Mouse (Mus musculus): ENCODE data around the gene Hsd17b14. TPM values are rescaled to one million over a fixed set of nuclear protein-coding genes. Genes with fewer than 3 reads are reported as not detected.

Hsd17b14 gene
- polyA plus RNA-seq, 1 experiment from 2014 or later: 1.1 TPM

DNA sequence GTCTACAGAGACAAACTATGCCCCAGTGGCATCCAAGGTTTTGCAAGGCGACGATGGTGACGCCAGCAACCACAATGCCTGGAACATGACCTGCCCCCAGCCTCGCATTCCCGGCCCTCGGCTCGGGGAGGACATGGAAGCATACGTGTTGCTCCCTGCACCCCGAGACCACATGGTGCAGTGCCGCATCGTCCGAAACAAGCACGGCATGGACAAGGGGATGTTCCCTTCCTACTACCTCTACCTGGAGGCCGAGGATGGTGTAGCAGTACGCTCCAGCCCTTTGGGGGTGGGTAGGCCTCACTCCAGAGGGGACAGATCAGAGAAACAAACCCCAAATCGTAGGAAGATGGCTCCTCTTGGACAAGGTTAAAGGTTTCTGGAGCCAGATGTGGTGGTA, 36.1 kb upstream of the Hsd17b14 start:
- 92% methylated on average over 16 of the region's 16 CpGs for whole genome bisulfite sequencing
- H3K4me1 ChIP-seq (ENCODE audit: control insufficient read depth, insufficient read depth, low read length): no peaks in the 10 kb centered on the region
- no peaks in the 10 kb centered on the region for H3K9me3 ChIP-seq (ENCODE audit: control insufficient read depth, low read length)
- DNase-seq (ENCODE audit: low spot score): no peak
- H3K27ac ChIP-seq (ENCODE audit: low read depth, low read length): no peak overlapping the region
- H3K27me3 ChIP-seq (ENCODE audit: control insufficient read depth, insufficient read depth, low read length): no peaks in the 10 kb centered on the region
- peaks cover 2% of the 10 kb centered on the region; the same call in 1 of the 2 replicates for H3K36me3 ChIP-seq (ENCODE audit: control insufficient read depth, insufficient read depth, low read length)
- H3K4me2 ChIP-seq (ENCODE audit: low read depth): no peak overlapping the region
- no peak overlapping the region for H3K9ac ChIP-seq (ENCODE audit: low read length)
- ATAC-seq (ENCODE audit: insufficient read depth, low FRiP score, low TSS enrichment): no peak
- no peak overlapping the region for H3K4me3 ChIP-seq (ENCODE audit: low read depth, low read length)

DNA sequence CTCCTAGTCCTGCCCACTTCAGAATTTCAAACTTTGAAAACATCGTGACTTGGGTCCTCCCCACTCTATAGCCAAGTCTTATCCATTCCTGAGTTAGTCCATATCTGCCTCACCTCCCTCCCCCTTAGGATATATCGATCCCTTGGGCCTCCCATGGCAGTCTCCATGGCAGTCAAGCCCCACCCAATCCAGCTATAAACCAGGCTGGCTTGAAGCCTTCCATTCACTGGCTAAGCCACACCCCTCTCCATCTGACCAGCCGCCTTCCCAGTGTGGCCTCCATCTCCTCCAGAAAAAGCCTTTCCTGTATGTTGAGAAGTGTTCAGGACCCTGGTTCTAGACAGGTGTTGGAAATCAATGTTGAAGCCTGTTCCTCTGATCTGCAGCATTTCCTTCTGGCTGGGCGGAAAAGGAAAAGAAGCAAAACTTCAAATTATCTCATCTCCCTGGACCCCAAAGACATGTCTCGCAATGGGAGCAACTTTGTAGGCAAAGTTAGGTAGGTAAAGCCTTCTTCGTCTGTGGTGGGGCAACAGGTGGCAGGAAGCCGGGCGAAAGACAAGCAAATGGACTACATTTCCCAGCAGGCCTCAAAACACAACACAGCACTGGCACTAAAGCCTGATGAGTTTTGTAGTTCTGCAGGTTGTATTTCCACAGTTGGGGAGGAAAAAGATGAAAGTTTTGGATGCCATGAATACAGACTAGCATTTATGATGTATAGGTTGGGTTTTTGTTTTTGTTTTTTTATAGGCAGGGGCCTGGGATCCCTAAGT, 35.2 kb upstream of the Hsd17b14 start:
- Histone ChIP-seq H3K4me3 (ENCODE audit: low read depth, low read length) (no peak overlapping the region), H3K9ac (ENCODE audit: low read length) (no peak overlapping the region), H3K27ac (ENCODE audit: low read depth, low read length) (no peak overlapping the region), H3K9me3 (ENCODE audit: control insufficient read depth, low read length) (no peaks in the 10 kb centered on the region), H3K4me2 (ENCODE audit: low read depth) (no peak overlapping the region), H3K36me3 (ENCODE audit: control insufficient read depth, insufficient read depth, low read length) (peaks cover 2% of the 10 kb centered on the region), H3K27me3 (ENCODE audit: control insufficient read depth, insufficient read depth, low read length) (no peaks in the 10 kb centered on the region), H3K4me1 (ENCODE audit: control insufficient read depth, insufficient read depth, low read length) (no peaks in the 10 kb centered on the region)
- DNase-seq (ENCODE audit: low spot score) (no peak), ATAC-seq (ENCODE audit: insufficient read depth, low FRiP score, low TSS enrichment) (no peak)
- WGBS: 77% methylated on average over 8 of the region's 8 CpGs

DNA sequence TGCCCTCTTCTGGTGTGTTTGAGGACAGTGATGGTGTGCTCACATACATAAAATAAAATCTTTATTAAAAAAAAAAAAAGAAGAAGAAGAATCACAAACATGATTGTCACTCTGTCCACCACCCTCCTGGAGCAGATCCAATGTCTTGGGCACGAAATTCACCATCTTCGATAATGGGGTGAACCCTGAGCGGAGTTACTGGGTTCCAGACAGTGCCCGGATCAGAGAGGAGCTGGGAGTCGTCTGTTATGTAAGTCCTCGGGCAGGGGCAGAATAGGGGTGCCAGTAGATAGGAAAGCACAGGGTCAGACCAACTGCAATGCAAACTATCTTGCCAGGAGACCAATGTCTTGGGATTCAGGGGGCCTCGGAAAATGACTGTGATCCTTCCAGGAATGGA, 34.1 kb upstream of the Hsd17b14 start:
- no peak overlapping the region for H3K4me2 ChIP-seq (ENCODE audit: low read depth)
- no peaks in the 10 kb centered on the region for H3K27me3 ChIP-seq (ENCODE audit: control insufficient read depth, insufficient read depth, low read length)
- H3K9me3 ChIP-seq (ENCODE audit: control insufficient read depth, low read length): no peaks in the 10 kb centered on the region
- no peak overlapping the region for H3K9ac ChIP-seq (ENCODE audit: low read length)
- no peak overlapping the region for H3K27ac ChIP-seq (ENCODE audit: low read depth, low read length)
- peaks cover 7% of the 10 kb centered on the region for H3K4me1 ChIP-seq (ENCODE audit: control insufficient read depth, insufficient read depth, low read length)
- DNase-seq (ENCODE audit: low spot score) (no peak), ATAC-seq (ENCODE audit: insufficient read depth, low FRiP score, low TSS enrichment) (no peak)
- H3K36me3 ChIP-seq (ENCODE audit: control insufficient read depth, insufficient read depth, low read length): peaks cover 2% of the 10 kb centered on the region
- no peak overlapping the region for H3K4me3 ChIP-seq (ENCODE audit: low read depth, low read length)
- WGBS: 93% methylated on average over 7 of the region's 7 CpGs

DNA sequence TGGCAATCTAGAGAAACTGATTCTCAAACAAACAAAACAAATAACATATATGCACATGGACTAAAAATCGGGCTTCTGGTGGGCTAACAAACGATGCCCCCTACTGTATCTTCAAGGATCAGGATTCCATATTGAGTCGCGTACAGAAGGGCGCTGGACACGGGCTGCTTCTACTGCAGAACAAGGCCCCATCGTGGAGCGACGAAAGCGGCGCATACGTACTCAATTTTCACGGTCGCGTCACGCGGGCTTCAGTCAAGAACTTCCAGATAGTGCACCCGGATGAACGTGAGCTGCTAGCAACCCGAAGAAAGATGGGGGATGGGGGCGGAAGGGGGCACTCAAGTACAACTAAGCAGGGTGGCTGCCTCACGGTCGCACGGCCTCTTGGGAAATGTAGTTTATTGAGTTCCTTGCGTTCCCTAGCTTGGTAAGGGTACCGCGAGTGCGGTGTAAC, 32.9 kb upstream of the Hsd17b14 start:
- peak overlapping the region; percentile 40 for H3K4me3 ChIP-seq (ENCODE audit: low read depth, low read length)
- no peaks in the 10 kb centered on the region for H3K27me3 ChIP-seq (ENCODE audit: control insufficient read depth, insufficient read depth, low read length)
- WGBS: under 1% methylated on average over 28 of the region's 28 CpGs
- peak overlapping the region; percentile 30; the same call in 1 of the 2 replicates for H3K27ac ChIP-seq (ENCODE audit: low read depth, low read length)
- peaks cover 7% of the 10 kb centered on the region for H3K4me1 ChIP-seq (ENCODE audit: control insufficient read depth, insufficient read depth, low read length)
- H3K9ac ChIP-seq (ENCODE audit: low read length): peak overlapping the region; percentile 58
- H3K4me2 ChIP-seq (ENCODE audit: low read depth): peak overlapping the region; percentile 43
- no peaks in the 10 kb centered on the region for H3K9me3 ChIP-seq (ENCODE audit: control insufficient read depth, low read length)
- ATAC-seq (ENCODE audit: insufficient read depth, low FRiP score, low TSS enrichment): peak; percentile 62
- DNase-seq (ENCODE audit: low spot score): peak; percentile 88
- peaks cover 2% of the 10 kb centered on the region for H3K36me3 ChIP-seq (ENCODE audit: control insufficient read depth, insufficient read depth, low read length)

DNA sequence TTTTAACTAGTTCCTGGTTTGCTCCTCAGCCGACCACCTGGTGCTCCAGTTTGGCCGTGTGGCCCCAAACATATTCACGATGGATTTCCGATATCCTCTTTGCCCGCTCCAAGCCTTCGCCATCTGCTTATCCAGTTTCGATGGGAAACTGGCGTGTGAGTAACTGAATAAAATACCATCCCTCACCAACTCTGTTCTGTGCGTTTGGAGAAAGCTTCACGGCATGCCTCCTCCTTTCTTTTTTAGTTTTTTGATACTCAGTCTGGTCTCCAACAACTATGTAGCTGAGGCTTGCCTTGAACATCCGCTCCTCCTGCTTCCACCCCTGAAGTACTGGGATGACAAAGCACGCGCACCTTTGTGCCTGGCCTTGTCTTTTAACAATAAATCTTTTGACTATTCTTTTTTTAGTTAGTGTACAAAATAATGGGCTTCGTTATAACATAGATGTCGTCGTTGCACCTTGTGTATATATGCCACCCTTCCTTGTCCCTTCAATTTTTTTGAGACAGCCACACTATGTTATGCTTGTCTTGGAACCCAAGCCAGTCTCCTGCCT, 32.4 kb upstream of the Hsd17b14 start:
- Histone ChIP-seq H3K36me3 (ENCODE audit: control insufficient read depth, insufficient read depth, low read length) (peaks cover 2% of the 10 kb centered on the region), H3K4me2 (ENCODE audit: low read depth) (peak overlapping the region; percentile 43), H3K9me3 (ENCODE audit: control insufficient read depth, low read length) (no peaks in the 10 kb centered on the region), H3K9ac (ENCODE audit: low read length) (no peak overlapping the region), H3K27me3 (ENCODE audit: control insufficient read depth, insufficient read depth, low read length) (no peaks in the 10 kb centered on the region), H3K4me3 (ENCODE audit: low read depth, low read length) (peak overlapping the region; percentile 40), H3K4me1 (ENCODE audit: control insufficient read depth, insufficient read depth, low read length) (peaks cover 7% of the 10 kb centered on the region), H3K27ac (ENCODE audit: low read depth, low read length) (no peak overlapping the region)
- ATAC-seq (ENCODE audit: insufficient read depth, low FRiP score, low TSS enrichment) (no peak), DNase-seq (ENCODE audit: low spot score) (no peak)
- WGBS: 59% methylated on average over 16 of the region's 16 CpGs

DNA sequence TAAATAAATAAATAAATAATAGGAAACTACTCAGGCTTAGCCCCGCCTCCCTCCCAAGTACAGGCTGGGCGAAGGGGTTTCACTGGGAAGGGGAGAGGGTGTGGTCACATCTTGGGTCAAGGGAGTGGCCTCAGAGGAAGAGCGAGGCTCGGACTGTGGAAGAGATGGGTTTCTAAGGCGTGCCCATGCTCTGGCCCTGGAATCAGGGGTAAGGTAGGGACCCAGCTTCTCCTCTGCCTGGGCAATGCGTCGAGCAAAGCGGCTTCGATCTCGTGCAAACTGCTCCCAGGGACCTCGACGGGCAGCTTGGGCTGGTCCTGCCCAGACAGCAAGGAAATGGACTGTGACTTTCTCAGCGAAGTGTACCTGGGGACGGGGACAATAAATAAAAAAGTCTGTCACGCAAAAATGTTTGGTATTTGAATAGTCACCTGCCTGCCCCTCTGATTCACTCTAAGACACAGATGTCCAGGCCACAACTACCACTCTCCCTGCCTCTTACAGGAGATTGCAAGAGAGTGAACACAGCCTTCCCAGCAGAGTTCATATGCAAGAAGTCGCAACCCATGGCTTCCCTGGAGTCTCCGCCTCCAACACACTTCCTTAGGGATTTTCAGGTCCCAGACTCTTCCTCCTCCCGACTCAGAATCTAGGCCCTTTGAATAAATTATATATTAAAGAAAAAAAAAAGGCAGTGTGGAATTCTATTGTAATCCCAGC, 31.6 kb upstream of the Hsd17b14 start:
- Histone ChIP-seq H3K4me2 (ENCODE audit: low read depth) (no peak overlapping the region), H3K27me3 (ENCODE audit: control insufficient read depth, insufficient read depth, low read length) (no peaks in the 10 kb centered on the region), H3K9ac (ENCODE audit: low read length) (no peak overlapping the region), H3K36me3 (ENCODE audit: control insufficient read depth, insufficient read depth, low read length) (peaks cover 2% of the 10 kb centered on the region), H3K4me1 (ENCODE audit: control insufficient read depth, insufficient read depth, low read length) (peaks cover 7% of the 10 kb centered on the region), H3K27ac (ENCODE audit: low read depth, low read length) (no peak overlapping the region), H3K9me3 (ENCODE audit: control insufficient read depth, low read length) (no peaks in the 10 kb centered on the region), H3K4me3 (ENCODE audit: low read depth, low read length) (peak overlapping the region; percentile 4; the same call in 1 of the 2 replicates)
- ATAC-seq (ENCODE audit: insufficient read depth, low FRiP score, low TSS enrichment) (no peak), DNase-seq (ENCODE audit: low spot score) (no peak)
- 72% methylated on average over 18 of the region's 18 CpGs for WGBS

DNA sequence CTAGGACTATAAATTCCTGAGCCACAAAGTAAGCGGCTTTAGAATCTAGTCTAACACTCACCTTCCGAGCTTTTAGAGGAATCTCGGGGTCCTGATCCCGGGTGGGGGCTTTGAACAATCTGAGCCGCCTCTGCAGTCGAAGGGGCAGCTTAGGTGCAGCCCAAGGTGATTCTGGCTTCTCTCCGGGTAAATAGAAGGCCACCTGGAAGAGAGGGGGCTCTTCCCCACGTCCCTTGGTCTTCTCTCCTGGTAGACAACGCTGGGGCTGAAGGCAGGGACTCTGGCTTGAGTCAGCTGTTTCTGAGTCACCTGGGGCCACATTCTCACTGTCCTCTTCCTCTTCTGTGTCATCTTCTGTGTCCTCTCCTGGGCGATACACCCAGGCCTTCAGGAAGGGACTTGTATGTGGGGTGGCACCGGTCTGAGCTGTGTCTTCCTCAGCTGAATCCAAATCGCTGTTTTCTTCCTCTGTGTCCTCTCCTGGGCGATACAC, 31.0 kb upstream of the Hsd17b14 start:
- peaks cover 7% of the 10 kb centered on the region for H3K4me1 ChIP-seq (ENCODE audit: control insufficient read depth, insufficient read depth, low read length)
- no peaks in the 10 kb centered on the region for H3K9me3 ChIP-seq (ENCODE audit: control insufficient read depth, low read length)
- H3K36me3 ChIP-seq (ENCODE audit: control insufficient read depth, insufficient read depth, low read length): peaks cover 2% of the 10 kb centered on the region
- H3K4me2 ChIP-seq (ENCODE audit: low read depth): no peak overlapping the region
- peak overlapping the region; percentile 14; the same call in 1 of the 2 replicates for H3K9ac ChIP-seq (ENCODE audit: low read length)
- peak overlapping the region; percentile 4; the same call in 1 of the 2 replicates for H3K4me3 ChIP-seq (ENCODE audit: low read depth, low read length)
- ATAC-seq (ENCODE audit: insufficient read depth, low FRiP score, low TSS enrichment): no peak
- 85% methylated on average over 12 of the region's 13 CpGs for WGBS
- no peak for DNase-seq (ENCODE audit: low spot score)
- no peak overlapping the region for H3K27ac ChIP-seq (ENCODE audit: low read depth, low read length)
- H3K27me3 ChIP-seq (ENCODE audit: control insufficient read depth, insufficient read depth, low read length): no peaks in the 10 kb centered on the region

DNA sequence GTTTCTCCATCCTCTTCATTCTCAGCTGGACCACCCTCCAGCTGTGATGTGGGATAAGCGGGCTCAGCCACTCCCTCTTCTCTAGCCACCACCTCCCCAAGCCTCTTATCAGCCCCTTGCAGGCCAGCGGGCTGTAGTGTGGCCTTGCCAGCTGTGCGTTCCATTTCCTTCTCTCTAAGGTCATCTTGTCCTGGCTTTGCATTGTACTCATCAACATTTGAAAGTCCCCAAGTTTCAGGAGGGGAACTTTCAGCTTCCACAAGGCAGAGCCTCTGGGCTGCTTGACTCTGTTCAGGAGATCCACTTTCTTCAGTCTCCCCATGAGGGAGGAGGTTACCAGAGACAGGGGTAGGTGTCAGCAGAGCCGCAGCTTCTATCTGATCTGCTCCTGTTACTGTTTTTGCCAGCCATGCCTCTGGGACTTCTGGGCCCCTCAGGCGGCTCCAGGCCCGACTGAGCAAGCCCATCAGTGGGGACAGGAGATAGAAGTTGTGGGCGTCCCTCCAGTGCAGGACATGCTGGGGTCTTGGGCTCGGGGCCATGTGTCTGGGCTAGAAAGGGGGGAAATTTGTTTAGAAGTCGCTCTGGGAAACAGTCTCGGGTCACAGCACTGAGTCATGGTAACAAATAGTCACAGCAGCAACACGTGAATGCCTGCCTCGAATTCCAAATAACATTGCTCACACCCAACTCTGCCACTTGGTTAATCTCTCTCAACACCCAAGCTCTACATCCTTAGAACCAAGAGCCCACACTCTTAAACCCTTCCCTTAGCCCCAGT, 29.7 kb upstream of the Hsd17b14 start:
- Histone ChIP-seq H3K4me2 (ENCODE audit: low read depth) (peak overlapping the region; percentile 65), H3K9me3 (ENCODE audit: control insufficient read depth, low read length) (no peaks in the 10 kb centered on the region), H3K36me3 (ENCODE audit: control insufficient read depth, insufficient read depth, low read length) (peaks cover 2% of the 10 kb centered on the region), H3K4me1 (ENCODE audit: control insufficient read depth, insufficient read depth, low read length) (peaks cover 7% of the 10 kb centered on the region), H3K27me3 (ENCODE audit: control insufficient read depth, insufficient read depth, low read length) (no peaks in the 10 kb centered on the region), H3K27ac (ENCODE audit: low read depth, low read length) (peak overlapping the region; percentile 60), H3K9ac (ENCODE audit: low read length) (peak overlapping the region; percentile 83), H3K4me3 (ENCODE audit: low read depth, low read length) (peak overlapping the region; percentile 63)
- 39% methylated on average over 12 of the region's 12 CpGs for WGBS
- ATAC-seq (ENCODE audit: insufficient read depth, low FRiP score, low TSS enrichment) (no peak), DNase-seq (ENCODE audit: low spot score) (no peak)

Data from neural tube, embryonic 11.5 days (tissue).